Mouse (Mus musculus): ENCODE results near the gene Rock2.

Rock2 gene

GRCm38 (mm10) chr12:16894396-16895220 is at the start of gene Rock2:
Gene Rock2, plus strand, starts transcription at chr12:16894895.
- peak; percentile 79 for DNase-seq (ENCODE audit: low read depth, low spot score)

DNA sequence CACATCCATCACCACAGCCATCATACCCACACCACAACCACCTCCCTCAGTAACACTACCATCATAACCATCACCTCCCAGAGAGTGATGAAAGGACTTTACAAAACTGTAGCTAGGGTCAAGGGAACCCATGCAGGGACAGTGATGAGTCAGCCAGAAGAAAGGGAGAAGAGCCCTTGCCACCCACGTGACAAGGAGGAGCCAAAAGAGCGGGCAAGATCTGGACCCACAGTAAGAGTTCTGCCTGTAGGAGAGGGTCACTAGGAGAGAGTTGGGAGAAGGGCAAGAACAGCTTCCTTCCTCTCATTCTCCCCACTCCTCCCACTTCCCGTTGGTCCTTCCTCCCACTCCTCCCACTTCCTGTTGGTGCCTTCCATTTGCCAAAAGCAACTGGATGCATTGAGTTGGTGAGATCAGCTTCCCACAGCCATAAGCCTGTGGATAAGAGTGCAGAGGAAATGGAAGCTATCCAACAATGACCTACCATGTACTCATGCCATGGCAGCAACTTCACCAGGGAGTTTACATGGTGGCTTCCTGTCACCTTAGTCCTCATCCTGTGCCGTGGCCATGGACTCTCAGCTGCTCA is 47.4 kb upstream of the Rock2 start:
- DNase-seq (ENCODE audit: low read depth, low spot score) = no peak

DNA sequence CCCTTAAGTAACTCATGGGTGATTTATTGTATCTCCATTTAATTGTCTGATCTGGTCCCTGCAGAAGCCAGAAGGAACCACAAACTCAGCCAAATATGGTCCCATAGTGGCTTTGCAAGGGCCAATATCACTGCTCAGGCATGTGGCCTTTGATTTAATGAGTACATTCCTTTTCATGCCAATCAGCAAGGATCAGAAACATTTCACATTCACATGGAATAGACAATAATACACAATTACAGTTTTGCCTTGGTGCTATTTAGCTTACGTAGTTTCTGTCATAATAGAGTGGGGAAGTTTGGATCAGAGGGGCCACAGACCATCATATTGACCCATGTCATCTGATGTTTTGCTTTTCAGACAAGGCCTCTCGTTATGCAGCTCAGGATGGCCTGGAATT is 46.2 kb upstream of the Rock2 start:
- DNase-seq (ENCODE audit: low read depth, low spot score) = no peak

DNA sequence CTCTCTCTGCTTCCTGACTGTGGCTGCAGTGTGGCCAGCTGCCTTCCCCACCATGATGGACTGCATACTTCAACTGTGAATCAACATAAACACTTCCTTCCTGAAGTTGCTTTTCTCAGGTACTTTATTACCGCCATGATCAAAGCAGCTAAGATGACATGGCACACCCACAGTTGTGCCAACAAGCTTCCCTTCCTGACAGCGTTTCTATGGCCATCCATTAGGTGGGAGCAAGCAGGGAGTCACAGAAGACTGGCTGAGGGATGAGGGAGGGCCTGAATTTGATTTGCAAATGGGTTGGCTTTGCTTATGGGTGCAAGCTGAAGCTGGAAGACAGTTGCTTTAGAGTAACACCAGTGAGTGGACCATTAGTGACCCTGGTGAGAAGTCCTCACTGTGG is 44.9 kb upstream of the Rock2 start:
- DNase-seq (ENCODE audit: low read depth, low spot score) = no peak

DNA sequence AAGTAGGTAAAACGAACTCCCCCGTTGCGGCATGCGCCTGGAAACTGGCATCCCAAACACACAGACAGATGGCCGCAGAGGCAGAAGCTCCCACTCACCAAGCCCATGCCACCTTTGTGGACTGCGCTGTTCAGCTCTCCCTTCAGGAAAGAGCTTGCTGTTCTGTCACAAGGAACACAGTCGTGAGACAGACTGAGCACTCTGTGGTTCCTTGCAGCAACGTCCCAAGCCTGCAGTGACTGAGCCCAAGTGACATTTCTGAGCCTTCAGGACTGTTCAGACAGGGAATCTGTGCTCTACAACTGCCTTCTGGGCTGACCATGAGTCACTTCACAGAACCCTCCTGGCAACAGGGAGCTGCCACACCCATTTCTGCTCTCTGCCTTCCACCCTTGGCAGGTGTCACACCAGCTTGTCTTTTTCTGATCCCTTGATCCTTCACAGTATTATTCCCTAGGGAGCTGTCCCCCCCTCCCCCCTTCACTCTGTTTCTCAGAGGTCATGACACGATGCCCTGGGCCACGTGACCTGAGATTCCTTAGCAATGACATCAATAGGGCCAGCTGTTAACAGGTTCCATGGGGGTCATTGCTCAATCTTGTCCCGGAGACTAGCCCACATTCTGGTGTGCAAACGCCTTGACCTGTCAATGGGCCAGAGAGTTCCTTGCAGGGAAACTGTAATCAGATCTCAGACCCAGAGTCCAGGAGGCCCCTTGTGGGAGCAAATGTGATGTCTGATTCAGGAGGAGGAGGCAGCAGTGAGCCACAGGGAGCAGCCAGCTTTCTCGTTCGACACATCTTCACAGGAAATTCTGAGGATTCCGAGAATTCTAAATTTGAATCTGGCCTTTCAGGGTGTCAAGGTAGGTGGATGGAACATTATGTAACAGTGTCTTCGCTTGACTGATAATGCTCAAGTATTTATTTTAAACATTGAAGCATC is 44.0 kb upstream of the Rock2 start:
- DNase-seq (ENCODE audit: low read depth, low spot score) = peak; percentile 98

DNA sequence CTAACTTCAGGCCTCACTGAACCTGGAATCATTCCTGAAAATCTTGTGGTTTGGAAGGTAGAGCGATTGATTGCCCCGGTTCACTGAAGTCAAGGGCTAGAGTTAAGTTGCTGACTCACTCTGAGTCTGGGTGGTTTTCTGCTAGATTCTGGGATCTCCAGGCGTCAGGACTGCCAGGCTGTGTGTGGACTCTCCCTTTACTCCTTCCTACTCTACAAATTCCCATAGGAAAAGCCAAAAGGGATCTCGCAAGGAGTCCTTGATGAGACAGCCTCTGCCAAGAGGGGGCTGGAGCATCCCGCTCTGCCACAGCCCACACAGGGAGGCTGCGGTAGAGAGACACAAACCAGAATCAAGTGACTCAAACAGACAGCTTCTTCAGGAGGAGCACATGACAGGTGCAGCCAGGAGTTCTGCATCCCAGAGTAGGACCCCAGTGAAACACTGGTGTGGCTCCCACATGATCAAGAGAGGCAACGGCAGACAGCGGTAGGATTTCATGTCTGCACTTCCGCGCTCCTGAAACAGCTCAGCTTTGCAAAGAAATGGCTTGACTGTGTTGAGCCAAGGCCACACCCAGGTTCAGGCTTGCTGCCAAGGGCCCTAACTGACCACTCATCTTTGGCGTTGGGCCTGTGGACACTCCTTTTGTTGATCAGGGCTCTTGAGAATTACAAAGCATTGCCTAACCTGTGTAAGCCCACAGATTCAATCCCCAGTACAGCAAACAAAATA is 41.1 kb upstream of the Rock2 start:
- peak; percentile 86 for DNase-seq (ENCODE audit: low read depth, low spot score)

- no peak for DNase-seq (ENCODE audit: low read depth, low spot score)
Observed at GRCm38 (mm10) chr12:16855632-16856305, 38.9 kb upstream of the Rock2 start.

DNA sequence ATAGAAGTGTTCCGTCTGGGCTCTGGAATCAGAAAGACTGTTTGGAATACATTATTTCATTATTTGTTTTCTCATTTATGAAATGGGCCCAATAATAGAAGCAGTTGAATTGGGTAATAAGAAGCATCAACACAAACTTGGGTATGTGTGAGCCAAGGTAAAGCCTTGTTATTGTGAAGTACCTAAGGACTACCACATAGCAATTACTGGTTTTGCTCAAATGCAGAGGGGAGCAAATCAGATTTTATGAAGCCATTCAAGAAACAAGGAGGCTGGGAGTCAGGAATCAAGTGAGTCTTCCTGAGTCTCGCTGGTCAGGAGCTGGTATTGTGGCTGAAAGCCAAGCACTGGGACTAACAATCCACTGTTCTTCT is 38.4 kb upstream of the Rock2 start:
- DNase-seq (ENCODE audit: low read depth, low spot score) = no peak

- no peak for DNase-seq (ENCODE audit: low read depth, low spot score)
Observed at GRCm38 (mm10) chr12:16858081-16858480, 36.6 kb upstream of the Rock2 start.

- no peak for DNase-seq (ENCODE audit: low read depth, low spot score)
Observed at GRCm38 (mm10) chr12:16859781-16860180, 34.9 kb upstream of the Rock2 start.

GRCm38 (mm10) chr12:16860533-16860932 is 34.2 kb upstream of the Rock2 start:
- no peak for DNase-seq (ENCODE audit: low read depth, low spot score)

DNA sequence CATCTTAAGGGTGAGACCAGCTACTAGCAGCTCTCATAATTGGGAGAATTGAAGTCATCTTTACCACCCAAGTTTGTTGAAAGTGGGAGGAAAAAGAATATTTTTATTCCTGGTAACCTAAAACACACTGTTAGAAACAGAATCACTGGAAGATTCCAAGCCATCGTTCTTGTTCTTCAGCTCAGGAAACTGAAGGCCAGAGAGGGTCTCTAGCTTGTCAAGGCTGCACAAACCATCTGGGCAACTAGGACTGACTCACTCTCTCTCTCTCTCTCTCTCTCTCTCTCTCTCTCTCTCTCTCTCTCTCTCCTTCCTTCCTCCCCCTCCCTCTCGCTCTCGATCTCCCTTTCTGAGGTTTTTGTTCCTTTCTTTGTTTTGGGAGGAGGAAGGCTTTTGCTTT is 33.7 kb upstream of the Rock2 start:
- no peak for DNase-seq (ENCODE audit: low read depth, low spot score)

GRCm38 (mm10) chr12:16864477-16864876 is 30.2 kb upstream of the Rock2 start:
- no peak for DNase-seq (ENCODE audit: low read depth, low spot score)

GRCm38 (mm10) chr12:16865871-16866270 is 28.8 kb upstream of the Rock2 start:
- no peak for DNase-seq (ENCODE audit: low read depth, low spot score)

DNA sequence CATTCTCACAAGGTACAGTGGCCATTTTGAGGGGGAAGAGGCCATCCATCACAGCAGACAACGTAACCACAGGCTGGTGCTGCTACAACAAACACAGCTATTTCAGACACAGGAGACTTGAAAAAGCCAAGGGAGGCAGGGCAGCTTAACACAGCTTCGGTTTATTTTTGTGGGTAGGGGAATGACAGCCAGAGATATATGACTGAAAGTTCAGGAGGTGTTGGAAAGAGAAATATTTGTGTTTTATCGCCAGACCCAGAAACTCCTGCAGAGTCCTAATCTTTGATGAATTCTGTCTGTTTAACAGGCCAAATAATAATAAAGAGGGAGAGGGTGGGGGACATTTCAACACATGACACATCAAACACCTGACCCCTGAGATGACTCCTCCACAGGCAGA is 28.2 kb upstream of the Rock2 start:
- no peak for DNase-seq (ENCODE audit: low read depth, low spot score)

GRCm38 (mm10) chr12:16867306-16867705 is 27.4 kb upstream of the Rock2 start:
- no peak for DNase-seq (ENCODE audit: low read depth, low spot score)

DNA sequence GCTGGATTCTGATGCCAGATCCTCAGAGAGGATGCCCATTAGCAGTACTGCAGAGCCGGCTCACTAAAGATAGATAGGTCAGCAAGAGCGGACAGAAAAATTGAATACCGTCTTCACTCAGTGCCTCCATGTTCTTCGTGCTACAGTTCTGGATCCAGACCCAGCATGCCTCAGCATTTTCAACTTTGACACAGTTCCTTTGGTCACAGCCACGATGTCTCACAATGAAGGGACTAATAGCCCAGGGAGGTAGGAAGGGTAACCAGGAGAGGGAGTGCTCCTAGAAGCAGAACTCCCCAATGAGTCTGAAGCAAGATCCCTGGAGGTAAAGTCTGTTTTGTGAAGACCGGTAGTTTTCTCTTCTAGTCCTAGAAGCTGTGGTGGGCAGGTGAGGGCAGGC is 26.1 kb upstream of the Rock2 start:
- DNase-seq (ENCODE audit: low read depth, low spot score) = no peak

DNA sequence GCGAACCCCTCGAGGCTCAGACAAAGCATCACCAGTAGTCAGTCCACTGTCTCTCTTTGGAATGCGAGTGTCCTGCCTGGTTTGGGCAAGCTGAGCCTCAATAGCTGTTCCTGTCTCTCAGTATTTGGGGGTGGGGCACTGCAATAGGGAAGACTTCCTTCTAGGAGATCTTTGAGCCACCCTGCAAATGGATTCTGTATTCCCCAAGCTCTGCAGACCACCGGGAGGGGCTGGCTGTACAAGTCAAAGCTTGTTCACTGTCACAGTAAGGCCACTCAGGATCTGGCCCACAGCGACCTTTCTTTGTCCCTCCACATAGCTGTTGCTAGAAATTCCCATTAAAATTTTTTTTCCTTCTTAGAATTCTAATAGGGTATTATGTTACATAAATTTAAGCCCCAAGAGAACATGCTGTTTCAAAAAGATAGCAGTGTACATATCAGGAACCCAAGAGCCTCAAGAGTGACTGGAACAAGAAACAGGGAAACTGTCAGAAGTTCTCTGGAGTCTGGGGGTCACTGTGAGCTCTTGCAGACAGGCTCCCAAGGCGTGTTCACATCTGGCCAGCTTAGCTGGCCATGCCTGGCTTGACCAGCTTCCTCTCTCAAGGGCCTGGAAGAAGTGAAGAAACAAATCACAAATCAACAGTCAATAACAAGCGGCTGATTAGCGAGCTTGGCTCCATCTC is 25.5 kb upstream of the Rock2 start:
- no peak for DNase-seq (ENCODE audit: low read depth, low spot score)

DNA sequence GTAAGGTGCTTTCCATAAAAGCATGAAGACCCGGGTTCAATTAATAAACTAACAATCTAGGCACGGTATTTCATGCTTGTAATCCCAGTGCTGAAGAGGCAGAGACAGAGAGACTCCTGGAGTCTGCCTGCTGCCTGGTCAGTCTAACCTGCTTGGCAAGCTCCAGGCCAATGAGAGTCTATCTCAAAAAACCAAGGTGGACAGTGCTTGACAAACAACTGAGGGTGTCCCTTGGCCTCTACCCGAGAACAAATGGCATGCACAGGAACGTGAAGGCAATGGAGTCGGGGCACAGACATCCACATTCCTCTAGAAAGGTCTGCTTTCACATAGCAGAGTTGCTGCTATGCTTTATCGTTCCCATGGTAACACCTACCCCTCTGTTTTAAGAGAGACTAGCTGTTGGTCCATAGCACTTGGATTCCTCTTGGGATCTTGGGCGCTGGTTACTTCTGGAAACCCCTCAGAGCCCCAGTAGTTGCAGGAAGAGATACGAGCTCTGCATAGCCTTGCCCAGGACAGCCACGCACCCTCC is 24.8 kb upstream of the Rock2 start:
- DNase-seq (ENCODE audit: low read depth, low spot score) = no peak

DNA sequence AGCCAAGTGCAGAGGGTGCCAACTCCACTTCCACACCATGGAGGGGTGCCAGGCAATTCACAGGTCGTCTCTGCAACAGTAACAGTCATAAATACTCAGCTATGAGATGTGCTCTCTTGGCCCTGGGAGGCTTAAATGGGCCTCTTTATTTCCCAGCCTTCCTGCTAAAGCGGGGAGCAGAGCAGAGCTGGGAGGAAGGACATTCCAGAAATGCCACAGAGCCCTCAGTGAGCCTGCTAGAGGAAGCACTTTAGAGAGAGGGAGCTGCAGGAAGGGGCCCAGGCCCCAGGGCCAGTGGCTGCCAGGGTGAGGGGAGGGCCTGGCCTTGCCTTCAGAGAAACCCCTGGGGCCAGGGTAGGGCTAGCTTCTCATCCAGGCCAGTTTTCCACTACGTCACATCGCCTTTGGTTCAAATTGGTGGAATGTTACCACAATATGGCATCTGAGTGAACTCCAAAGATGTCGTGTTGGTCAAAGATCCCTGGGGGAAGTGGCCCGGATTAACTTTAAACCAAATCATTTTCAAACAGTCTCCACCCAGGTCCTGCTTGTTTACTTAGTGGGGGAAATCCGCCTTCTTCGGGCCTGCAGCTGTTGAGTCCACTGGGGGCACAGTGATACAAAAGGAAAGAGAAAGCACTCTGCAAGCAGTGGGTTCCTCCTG is 24.2 kb upstream of the Rock2 start:
- peak; percentile 76 for DNase-seq (ENCODE audit: low read depth, low spot score)

All from skeletal muscle tissue, adult 2 months (tissue).